Mouse (Mus musculus) kidney, adult 2 months (tissue): ENCODE measurements at regions not wholly inside any gene's neighbourhood (a gene's known extent, or its start where the extent isn't known, plus 50 kb on each side); places are given as distances from the start of the nearest gene placed in this dataset.

ENCODE experiments used
- DNase-seq: peaks from one replicate; pipeline ENCODE4 v3.0.0; 2021
- H3K27ac ChIP-seq: fragments of 200-500 bp; 2 replicates; pipeline ENCODE4 v1.5.1; 2012; ENCODE audit warnings: low read depth, low read length, control low read depth, inconsistent platforms; ENCODE audit not compliant: insufficient read depth
- H3K27me3 ChIP-seq: fragments of 200-500 bp; replicated peaks from 2 replicates; pipeline ENCODE4 v1.6.1; 2012; ENCODE audit warnings: mild to moderate bottlenecking, moderate library complexity, low read length, inconsistent platforms; ENCODE audit not compliant: control insufficient read depth, insufficient read depth
- H3K36me3 ChIP-seq: fragments of 200-500 bp; 2 replicates; pipeline ENCODE4 v1.6.1; 2012; ENCODE audit warnings: mild to moderate bottlenecking, moderate library complexity, low read length, inconsistent platforms; ENCODE audit not compliant: control insufficient read depth, insufficient read depth
- H3K4me1 ChIP-seq: fragments of 200-500 bp; 2 replicates; pipeline ENCODE4 v1.6.1; 2011; ENCODE audit warnings: low read length; ENCODE audit not compliant: control insufficient read depth, insufficient read depth
- H3K4me3 ChIP-seq: fragments of 200-500 bp; 2 replicates; pipeline ENCODE4 v1.5.1; 2011; ENCODE audit warnings: mild to moderate bottlenecking, low read depth, low read length, control low read depth; ENCODE audit not compliant: insufficient read depth
- CTCF ChIP-seq: fragments of 200-500 bp; conservative IDR thresholded peaks from 2 replicates; pipeline ENCODE4 v1.5.1; 2011; ENCODE audit warnings: low read depth, mild to moderate bottlenecking, control low read depth, low read length, moderate library complexity, mixed read lengths; ENCODE audit not compliant: insufficient read depth, insufficient read length
- POLR2A ChIP-seq: fragments of 200-500 bp; IDR thresholded peaks from one replicate; pipeline ENCODE4 v1.6.1; 2011; ENCODE audit warnings: low read depth, low read length, control low read depth
- WGBS: fragments of 180-500 bp; shearing (Covaris S2); methylation state at CpG from one replicate; pipeline ENCODE4 v1.1.7; 2018; 5-methylcytosine and 5-hydroxymethylcytosine counted together

- H3K27me3 ChIP-seq = no peaks in the 10 kb centered on the region
- TF ChIP-seq CTCF = no peak
- no peak for TF ChIP-seq POLR2A
- no peak overlapping the region for H3K4me3 ChIP-seq
- no peak overlapping the region for H3K27ac ChIP-seq
- no peaks in the 10 kb centered on the region for H3K4me1 ChIP-seq
- no peaks in the 10 kb centered on the region for H3K36me3 ChIP-seq
- no peak for DNase-seq
- WGBS = 76% methylated on average over 1 of the region's 1 CpGs
These were observed 614.4 kb downstream of the Ntrk3 start for GRCm38 (mm10) chr7:78123386-78123785.

- Histone ChIP-seq H3K36me3 (no peaks in the 10 kb centered on the region), H3K4me1 (no peaks in the 10 kb centered on the region), H3K27ac (no peak overlapping the region), H3K4me3 (no peak overlapping the region), H3K27me3 (no peaks in the 10 kb centered on the region)
- TF ChIP-seq POLR2A (no peak), CTCF (no peak)
- WGBS = 63% methylated on average over 5 of the region's 5 CpGs
- no peak for DNase-seq
These were observed 616.7 kb downstream of the Ntrk3 start for GRCm38 (mm10) chr7:78121151-78121486.

- Histone ChIP-seq H3K36me3 (no peaks in the 10 kb centered on the region), H3K4me1 (no peaks in the 10 kb centered on the region), H3K27me3 (no peaks in the 10 kb centered on the region), H3K27ac (no peak overlapping the region), H3K4me3 (no peak overlapping the region)
- WGBS = 40% methylated on average over 5 of the region's 5 CpGs
- no peak for TF ChIP-seq POLR2A
- TF ChIP-seq CTCF = no peak
- DNase-seq = no peak
These were observed 617.2 kb downstream of the Ntrk3 start for GRCm38 (mm10) chr7:78120462-78121150.

- Histone ChIP-seq H3K27ac (no peak overlapping the region), H3K27me3 (no peaks in the 10 kb centered on the region), H3K4me3 (no peak overlapping the region), H3K4me1 (no peaks in the 10 kb centered on the region), H3K36me3 (no peaks in the 10 kb centered on the region)
- WGBS = 72% methylated on average over 1 of the region's 1 CpGs
- DNase-seq = no peak
- TF ChIP-seq CTCF (no peak), POLR2A (no peak)
These were observed 618.0 kb downstream of the Ntrk3 start for GRCm38 (mm10) chr7:78119809-78120208.

- Histone ChIP-seq H3K4me3 (no peak overlapping the region), H3K27me3 (no peaks in the 10 kb centered on the region; the same call in 1 of the 2 replicates), H3K36me3 (no peaks in the 10 kb centered on the region), H3K4me1 (no peaks in the 10 kb centered on the region), H3K27ac (no peak overlapping the region)
- 75% methylated on average over 6 of the region's 6 CpGs for whole genome bisulfite sequencing
- no peak for TF ChIP-seq CTCF
- TF ChIP-seq POLR2A = no peak
- no peak for DNase-seq
These were observed 626.5 kb downstream of the Ntrk3 start for GRCm38 (mm10) chr7:78111291-78111690.

- whole genome bisulfite sequencing = 49% methylated on average over 2 of the region's 2 CpGs
- Histone ChIP-seq H3K27ac (no peak overlapping the region), H3K4me1 (no peaks in the 10 kb centered on the region), H3K4me3 (no peak overlapping the region), H3K27me3 (no peaks in the 10 kb centered on the region), H3K36me3 (no peaks in the 10 kb centered on the region)
- TF ChIP-seq POLR2A = no peak
- TF ChIP-seq CTCF = no peak
- DNase-seq = no peak
These were observed 634.1 kb downstream of the Ntrk3 start for GRCm38 (mm10) chr7:78103536-78104279.

- TF ChIP-seq POLR2A (no peak), CTCF (no peak)
- H3K27ac ChIP-seq = no peak overlapping the region
- WGBS = 89% methylated on average over 3 of the region's 3 CpGs
- no peaks in the 10 kb centered on the region for H3K36me3 ChIP-seq
- H3K27me3 ChIP-seq = no peaks in the 10 kb centered on the region
- DNase-seq = no peak
- H3K4me3 ChIP-seq = no peak overlapping the region
- H3K4me1 ChIP-seq = no peaks in the 10 kb centered on the region
These were observed 635.4 kb downstream of the Ntrk3 start for GRCm38 (mm10) chr7:78102396-78102795.
